Mouse (Mus musculus): ENCODE measurements at regions not wholly inside any gene's neighbourhood (a gene's known extent, or its start where the extent isn't known, plus 50 kb on each side); places are given as distances from the start of the nearest gene placed in this dataset.

DNA sequence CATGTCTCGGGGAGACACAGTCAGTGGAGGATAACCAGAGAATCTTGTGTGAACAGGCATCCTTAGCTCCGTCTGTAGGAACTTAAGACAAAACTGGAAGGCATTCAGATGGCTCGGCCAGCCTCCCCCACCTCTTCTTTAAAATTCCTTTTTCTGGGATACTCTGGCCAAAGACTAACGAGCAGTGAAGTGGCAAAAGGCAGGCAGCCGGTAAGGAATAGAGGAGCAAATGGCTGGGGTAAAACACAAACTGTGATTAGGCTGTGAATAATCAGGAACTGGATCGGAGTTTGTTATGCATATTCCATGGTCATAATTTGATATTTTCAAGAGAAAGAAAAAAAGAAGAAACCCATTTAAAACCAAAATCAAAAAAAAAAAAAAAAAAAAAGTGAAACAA, 287.8 kb upstream of the Vrk2 start:
- no peak for TF ChIP-seq CTCF (IDR thresholded peaks at IDR 0.05)
- H3K27me3 ChIP-seq: no peaks in the 10 kb centered on the region
- no peak for DNase-seq (ENCODE audit: low read depth, low spot score)
- in situ Hi-C loops (cut with MboI; ENCODE audit: low pct_unique_long_range_greater_than_20kb): no loop called here
- POLR2A ChIA-PET: interaction anchor here (0.6 kb wide), 1 partner anchor 636 kb away, joined by 4 read pairs; no protein-coding TSS in a partner anchor
- CTCF ChIA-PET: interaction anchor here (1.0 kb wide), 1 partner anchor 8 kb away, joined by 5 read pairs; no protein-coding TSS in a partner anchor
- no peak for ATAC-seq

Data from Patski (cell line).